23 mouse cellular contexts compared by ENCODE assay signal in genomic region chr3:99716381-99716780, GRCm38 (mm10).
A peak's percentile ranks its signal among the peaks of the same experiment; 100 is the strongest.
DNase-seq lines count a peak whose midpoint lies in the region; TF ChIP-seq lines count a peak whose summit lies in the region.
"Had no signal": no experiment of that assay in that cellular context is flagged by ENCODE, and none has a peak within 500 bp of the region (broad histone marks: within the 10 kb centered on the region; RNA-seq: fewer than 3 reads in every experiment).

No protein-coding gene starts in this region.

- H3K9me3 ChIP-seq in ES-E14 (ENCODE audit: control insufficient read depth, insufficient read depth, low read depth, low read length): no peaks in the 10 kb centered on the region
- H3K9me3 ChIP-seq: embryonic facial prominence, embryonic 13.5 days; embryonic facial prominence, embryonic 15.5 days; forebrain, embryonic 13.5 days; forebrain, embryonic 15.5 days had no signal

- no peaks in the 10 kb centered on the region for H3K36me3 ChIP-seq in ES-E14 (ENCODE audit: control insufficient read depth, insufficient read depth, low read length, poor library complexity, severe bottlenecking)
- H3K36me3 ChIP-seq: embryonic facial prominence, embryonic 13.5 days; embryonic facial prominence, embryonic 15.5 days; forebrain, embryonic 15.5 days had no signal

- H3K27ac ChIP-seq in ES-E14 (ENCODE audit: insufficient read depth, low read depth, low read length, poor library complexity, severe bottlenecking): no peak overlapping the region
- H3K27ac ChIP-seq: embryonic facial prominence, embryonic 13.5 days; embryonic facial prominence, embryonic 15.5 days; forebrain, embryonic 13.5 days; forebrain, embryonic 15.5 days had no signal

- in situ Hi-C loops in ES-E14 (cut with MboI; ENCODE audit: low sequenced_read_pairs in 2 of 2, unreplicated experiment in 2 of 2): no loop called here

- no peak overlapping the region for H3K9ac ChIP-seq in ES-E14 (ENCODE audit: insufficient read depth, low read depth, low read length, poor library complexity, severe bottlenecking)
- H3K9ac ChIP-seq: embryonic facial prominence, embryonic 13.5 days; embryonic facial prominence, embryonic 15.5 days; forebrain, embryonic 13.5 days; forebrain, embryonic 15.5 days; forebrain, postnatal 0 days had no signal

- DNase-seq in ES-E14 (ENCODE audit: low read depth, low spot score): peak; percentile 3
- peak; percentile 7 for DNase-seq in R1 (ENCODE audit: low read depth, low spot score)
- DNase-seq in fibroblast of lung, adult 2 months (ENCODE audit: low read depth): peak; percentile 22
- no peak for DNase-seq in yolk sac, embryonic 10.5 days (ENCODE audit: low spot score)
- no peak for DNase-seq in gastrocnemius, postnatal 14 days
- DNase-seq in neural tube, embryonic 10.5 days (ENCODE audit: extremely low spot score, low spot score): no peak
- DNase-seq: adrenal gland, adult 2 months; adrenal gland, postnatal 10 days; adrenal gland, postnatal 25 days; B cell, adult 2 months; cerebellum, adult 11 months; cerebellum, adult 18-20 months; cerebellum, adult 8-10 months; cerebellum, adult 9-11 months; cerebellum, postnatal 14 days; cerebellum, postnatal 36 days; embryo, embryonic 11 days; forebrain, postnatal 0 days had no signal

- intact Hi-C loops in gastrocnemius, postnatal 14 days (cut with DNase I; ENCODE audit: low total_unique reads): no loop called here

- no peaks in the 10 kb centered on the region for H3K4me1 ChIP-seq in ES-E14 (ENCODE audit: control insufficient read depth in 2 of 2, insufficient read depth in 2 of 2, low read length in 2 of 2, poor library complexity in 1 of 2)
- H3K4me1 ChIP-seq: embryonic facial prominence, embryonic 13.5 days; embryonic facial prominence, embryonic 15.5 days; forebrain, embryonic 13.5 days; forebrain, embryonic 15.5 days had no signal

- no peak overlapping the region for H3K4me3 ChIP-seq in ES-E14 (ENCODE audit: insufficient read depth in 1 of 2, low read depth in 1 of 2, low read length in 2 of 2, poor library complexity in 1 of 2, severe bottlenecking in 1 of 2)
- H3K4me3 ChIP-seq: embryonic facial prominence, embryonic 13.5 days; embryonic facial prominence, embryonic 15.5 days; erythroblast, embryonic 14.5 days; forebrain, embryonic 13.5 days; forebrain, embryonic 15.5 days had no signal

TF ChIP-seq in ES-E14, 5 proteins besides CTCF, POLR2A, EP300 and RAD21:
- no peak for TF ChIP-seq ZNF384 (IDR thresholded peaks at IDR 0.05; ENCODE audit: low read depth, low read length)

Comparison
In these comparisons a context has a peak if more than half of its experiments do, and no peak if none do; other contexts are left out.
1. DNase-seq: peak in ES-E14 (single experiment), R1 (single experiment) and fibroblast of lung, adult 2 months (single experiment); none in yolk sac, embryonic 10.5 days (single experiment), gastrocnemius, postnatal 14 days (single experiment) and neural tube, embryonic 10.5 days (single experiment).